Mouse (Mus musculus) cortical plate, adult 2 months (tissue): ENCODE measurements around the gene Gm13696. TPM values are rescaled to one million over a fixed set of nuclear protein-coding genes. Genes with fewer than 3 reads are reported as not detected.
"Not testable (repeated sequence)": the region's sequence is repeated elsewhere in the genome, so short reads cannot be mapped to it uniquely, and the experiment has no call there.

ENCODE experiments used
- H3K27ac ChIP-seq: fragments of 200-500 bp; 2 replicates; pipeline ENCODE4 v1.5.1; 2012; ENCODE audit warnings: low read length, control low read depth, inconsistent platforms; ENCODE audit not compliant: insufficient read depth
- H3K4me1 ChIP-seq: fragments of 200-500 bp; 2 replicates; pipeline ENCODE4 v1.6.1; 2011; ENCODE audit warnings: low read length; ENCODE audit not compliant: control insufficient read depth, insufficient read depth
- H3K4me3 ChIP-seq: fragments of 200-500 bp; 2 replicates; pipeline ENCODE4 v1.5.1; 2011; ENCODE audit warnings: mild to moderate bottlenecking, low read length, control low read depth; ENCODE audit not compliant: insufficient read depth
- CTCF ChIP-seq: fragments of 200-500 bp; IDR thresholded peaks from 2 replicates; pipeline ENCODE4 v1.5.1; 2011; ENCODE audit warnings: mild to moderate bottlenecking, control low read depth, low read length; ENCODE audit not compliant: insufficient read depth; ENCODE audit errors: extremely low read depth
- POLR2A ChIP-seq: fragments of 200-500 bp; IDR thresholded peaks from 2 replicates; pipeline ENCODE4 v1.6.1; 2011; ENCODE audit warnings: mild to moderate bottlenecking, low read length, control low read depth; ENCODE audit not compliant: insufficient read depth; ENCODE audit errors: extremely low read depth
- polyA plus RNA-seq: library from polyadenylated mRNA; depleted of rRNA; stranded (reverse); fragments of >200 nt; gene quantifications from 2 replicates; pipeline ENCODE4 v1.2.3, GENCODE M21; 2012; rRNA removed

Gene Gm13696
- polyA plus RNA-seq, 1 experiment, result not detected

DNA sequence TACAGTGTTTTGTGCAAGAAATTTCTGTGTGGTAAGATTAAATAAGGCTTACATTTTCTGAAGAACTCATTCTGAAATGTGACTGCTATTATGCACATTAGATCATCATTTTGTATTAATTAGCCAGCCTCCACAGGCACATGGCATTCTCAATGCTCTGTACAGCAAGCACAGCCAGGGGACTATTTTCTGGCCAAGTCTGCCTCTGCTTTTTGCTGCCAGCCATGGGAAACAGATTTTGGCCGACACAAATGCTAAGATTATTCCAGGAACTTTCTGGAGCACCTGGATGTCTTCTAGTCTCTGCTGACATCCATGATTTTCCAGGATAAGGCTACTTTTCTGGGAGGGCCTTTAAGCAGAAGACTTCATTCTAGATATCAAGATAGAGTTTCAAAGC, 36.0 kb downstream of the Gm13696 start:
- no peak for TF ChIP-seq POLR2A
- no peak for TF ChIP-seq CTCF
- Histone ChIP-seq H3K27ac (no peak overlapping the region), H3K4me1 (peaks cover 2% of the 10 kb centered on the region), H3K4me3 (no peak overlapping the region)

DNA sequence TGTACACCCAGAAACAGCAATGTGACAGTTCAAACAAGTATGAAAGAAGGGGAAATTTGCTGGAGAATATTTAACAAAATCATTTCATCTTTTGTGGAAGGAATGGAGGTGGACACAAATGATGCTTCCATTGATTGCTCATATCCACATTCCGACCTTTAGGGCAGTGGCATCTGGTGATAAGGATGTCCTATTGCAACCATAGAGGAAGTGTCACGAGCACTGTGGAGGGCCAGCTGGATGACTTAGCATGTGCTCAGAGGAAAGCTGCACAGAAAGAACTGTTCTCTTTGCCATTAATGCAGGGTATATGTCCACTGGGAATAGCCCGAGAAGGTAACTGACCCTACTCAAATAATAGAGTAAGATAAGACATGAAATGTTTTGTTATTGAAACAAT, 36.9 kb downstream of the Gm13696 start:
- Histone ChIP-seq H3K4me1 (peaks cover 2% of the 10 kb centered on the region), H3K27ac (no peak overlapping the region), H3K4me3 (no peak overlapping the region)
- TF ChIP-seq CTCF, result no peak
- no peak for TF ChIP-seq POLR2A

DNA sequence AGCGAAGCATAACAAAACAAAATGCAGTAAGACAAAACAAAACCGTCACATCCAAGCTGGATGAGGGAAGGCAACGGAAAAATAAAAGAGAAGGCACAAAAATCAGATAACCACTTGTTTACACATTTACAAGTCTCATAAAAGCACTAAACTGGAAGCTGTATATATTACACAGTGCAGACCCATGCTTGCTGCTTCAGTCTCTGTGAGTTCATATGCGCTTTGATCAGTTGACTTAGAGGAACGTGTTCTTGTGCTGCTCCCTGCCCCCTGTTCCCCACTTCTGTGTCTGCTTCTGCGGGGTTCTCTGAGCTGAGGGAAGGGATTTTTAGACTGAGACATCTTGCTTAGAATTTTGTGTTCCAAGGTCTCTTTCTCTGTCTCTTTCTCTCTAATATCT, 41.6 kb downstream of the Gm13696 start:
- no peaks in the 10 kb centered on the region for H3K4me1 ChIP-seq
- no peak overlapping the region for H3K27ac ChIP-seq
- no peak for TF ChIP-seq POLR2A
- TF ChIP-seq CTCF, result no peak
- H3K4me3 ChIP-seq, result no peak overlapping the region

DNA sequence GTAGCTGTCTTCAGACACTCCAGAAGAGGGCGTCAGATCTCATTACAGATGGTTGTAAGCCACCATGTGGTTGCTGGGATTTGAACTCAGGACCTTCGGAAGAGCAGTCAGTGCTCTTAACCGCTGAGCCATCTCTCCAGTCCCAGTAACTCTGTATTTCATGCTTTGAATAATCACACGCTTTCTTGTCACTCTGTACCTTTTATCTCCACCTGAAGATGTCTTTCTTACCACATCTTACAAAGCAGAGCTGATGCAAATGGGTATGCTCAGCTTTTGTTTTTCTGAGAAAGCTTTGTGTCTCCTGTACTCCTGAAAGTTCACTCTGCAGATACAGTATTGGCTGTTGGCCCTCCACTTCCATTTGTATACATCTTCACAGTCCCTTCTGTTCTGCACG, 43.4 kb downstream of the Gm13696 start:
- not testable (repeated sequence) for H3K4me1 ChIP-seq, H3K27ac ChIP-seq, H3K4me3 ChIP-seq

DNA sequence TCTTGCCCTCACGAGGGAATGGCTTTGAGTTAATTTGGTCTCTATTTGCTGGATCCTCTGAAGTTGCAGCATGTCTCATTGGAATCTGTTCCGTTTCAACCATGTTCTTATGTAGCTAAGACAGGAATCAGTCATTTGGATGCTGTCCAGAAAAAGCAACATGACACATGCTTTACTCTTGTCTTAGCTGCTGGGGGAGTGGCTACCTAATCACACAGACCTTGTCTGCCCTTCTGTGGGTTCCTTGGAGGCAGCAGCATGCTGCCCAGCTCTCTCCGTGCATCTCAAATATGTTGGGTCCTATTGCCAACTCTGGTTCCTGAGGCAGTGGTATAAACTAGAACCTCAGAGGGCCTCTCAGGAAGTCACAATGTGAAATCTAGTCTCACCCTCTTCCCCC, 45.4 kb downstream of the Gm13696 start:
- Histone ChIP-seq H3K27ac (no peak overlapping the region), H3K4me1 (peaks cover 2% of the 10 kb centered on the region; the same call in 1 of the 2 replicates), H3K4me3 (no peak overlapping the region)
- TF ChIP-seq CTCF (no peak), POLR2A (no peak)

DNA sequence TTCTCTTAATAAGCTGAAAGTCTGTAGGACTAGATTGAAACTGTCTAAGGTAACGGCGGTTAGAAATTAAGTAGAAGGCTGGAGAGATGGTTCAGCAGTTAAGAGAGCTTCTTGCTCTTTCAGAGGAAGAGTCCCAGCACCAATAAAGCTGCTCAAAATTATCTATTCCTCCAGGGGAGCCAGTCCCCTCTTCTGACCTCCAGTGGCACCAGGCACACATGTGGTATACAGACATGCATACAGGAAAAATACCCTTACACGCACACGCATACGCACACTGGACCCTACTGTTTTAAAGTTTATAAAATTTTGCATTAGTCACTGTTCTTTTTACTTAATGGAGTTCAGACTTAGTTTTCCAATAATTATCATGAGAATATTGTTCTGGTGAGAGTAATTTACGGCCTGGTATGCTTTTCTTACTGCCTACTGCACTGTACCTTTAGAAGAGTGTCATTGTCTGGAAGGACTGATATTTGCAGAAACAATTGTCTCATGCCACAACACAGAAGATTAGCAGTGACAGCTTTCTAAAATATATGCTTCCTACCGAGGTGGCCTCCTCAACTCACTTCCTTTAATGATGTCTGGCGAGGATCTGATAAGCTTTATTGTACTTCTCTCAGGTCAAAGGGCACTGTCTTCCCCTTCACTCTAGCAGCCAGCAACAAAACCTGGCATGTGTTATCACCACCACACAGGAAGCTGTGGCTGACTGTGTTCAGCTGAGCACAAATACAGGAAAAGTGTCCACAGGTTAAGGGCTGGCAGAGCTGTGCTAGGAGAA, 46.8 kb downstream of the Gm13696 start:
- Histone ChIP-seq H3K27ac (no peak overlapping the region), H3K4me1 (peaks cover 4% of the 10 kb centered on the region; the same call in 1 of the 2 replicates), H3K4me3 (no peak overlapping the region)
- no peak for TF ChIP-seq CTCF
- TF ChIP-seq POLR2A, result no peak

DNA sequence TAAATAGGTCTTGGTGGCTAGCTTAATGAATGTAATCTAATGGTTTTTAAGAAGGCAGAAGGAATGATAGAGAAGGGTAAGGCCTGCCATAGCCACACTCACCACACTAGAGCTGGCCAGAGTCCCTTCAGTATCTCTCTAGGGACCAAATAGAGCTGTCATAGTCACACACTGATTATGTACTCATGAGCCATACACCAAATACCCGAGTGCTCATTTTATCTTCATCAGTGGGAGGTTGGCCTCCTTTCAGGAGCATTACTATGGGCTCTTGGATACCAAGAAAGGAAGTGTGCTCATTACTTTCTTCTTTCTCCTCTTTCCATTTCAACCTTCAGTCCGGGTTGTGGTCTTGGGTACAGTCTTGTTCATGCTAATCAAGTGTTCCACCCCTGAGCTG, 49.0 kb downstream of the Gm13696 start:
- TF ChIP-seq POLR2A (no peak), CTCF (no peak)
- Histone ChIP-seq H3K4me1 (peaks cover 4% of the 10 kb centered on the region; the same call in 1 of the 2 replicates), H3K4me3 (no peak overlapping the region), H3K27ac (no peak overlapping the region)

DNA sequence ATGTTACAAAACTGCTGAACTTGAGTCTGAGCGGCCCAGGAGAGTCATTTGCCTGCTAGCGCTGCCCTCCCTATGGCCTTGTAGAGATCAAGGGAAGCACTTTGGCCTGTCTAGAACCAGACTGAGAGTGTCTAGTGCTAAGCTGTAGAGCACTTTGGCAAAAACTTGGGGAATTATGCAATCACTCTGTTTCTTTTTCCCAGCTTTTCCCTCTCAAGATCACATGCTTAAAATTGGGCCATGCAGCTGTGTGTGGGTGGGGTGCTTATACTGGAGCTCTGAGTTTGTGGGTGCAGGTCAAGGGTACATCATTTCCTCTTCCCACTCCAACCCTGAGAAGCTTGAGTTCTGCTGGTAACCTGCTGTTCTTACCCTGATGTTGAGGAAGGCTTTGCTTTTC, 50.0 kb downstream of the Gm13696 start:
- Histone ChIP-seq H3K4me1 (peaks cover 4% of the 10 kb centered on the region; the same call in 1 of the 2 replicates), H3K4me3 (no peak overlapping the region), H3K27ac (no peak overlapping the region)
- no peak for TF ChIP-seq POLR2A
- TF ChIP-seq CTCF, result no peak

DNA sequence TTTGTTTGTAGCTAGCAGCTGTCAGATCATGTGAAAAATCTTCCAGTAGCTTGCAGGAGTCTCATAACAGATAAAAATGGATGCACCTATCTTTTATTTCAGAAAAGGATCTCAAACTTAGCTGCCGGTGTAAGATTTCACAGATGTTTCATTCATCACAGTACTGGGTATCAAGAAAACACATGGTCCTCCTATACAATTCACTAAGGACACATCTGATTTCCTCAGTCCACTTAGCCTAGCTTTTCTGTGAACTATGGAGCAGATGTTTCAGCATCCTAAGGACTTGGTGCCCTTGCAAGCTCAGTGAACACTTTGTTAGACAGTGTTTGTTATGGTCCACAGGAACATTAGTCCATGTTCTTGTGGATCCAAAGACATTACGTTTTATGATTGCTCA, 50.4 kb downstream of the Gm13696 start:
- Histone ChIP-seq H3K4me3 (no peak overlapping the region), H3K27ac (no peak overlapping the region), H3K4me1 (peaks cover 4% of the 10 kb centered on the region; the same call in 1 of the 2 replicates)
- TF ChIP-seq POLR2A, result no peak
- TF ChIP-seq CTCF, result no peak

Other genes starting within 250 kb of the Gm13696 start
- 88.7 and 97.2 TPM in 2 replicates for gene Itgav, start 248.7 kb upstream of the Gm13696 start, polyA plus RNA-seq
- 123 and 131 TPM in 2 replicates for gene Fam171b, start 160.5 kb upstream of the Gm13696 start, polyA plus RNA-seq
- gene Zswim2, start 31.9 kb upstream of the Gm13696 start, polyA plus RNA-seq, result not detected in 2 replicates
- not detected in 2 replicates for gene Gm13698, start 17.4 kb upstream of the Gm13696 start, polyA plus RNA-seq
- not detected in 2 replicates for gene Gm13693, start 11.6 kb upstream of the Gm13696 start, polyA plus RNA-seq
- gene Gm13695, start 5.8 kb upstream of the Gm13696 start, polyA plus RNA-seq, result not detected in 2 replicates
- gene Gm13694, start 5.8 kb downstream of the Gm13696 start, polyA plus RNA-seq, result not detected in 2 replicates
- gene Gm13697, start 11.6 kb downstream of the Gm13696 start, polyA plus RNA-seq, result not detected in 2 replicates
- not detected in 2 replicates for gene Gm13691, start 17.4 kb downstream of the Gm13696 start, polyA plus RNA-seq